Mouse (Mus musculus): ENCODE measurements at regions not wholly inside any gene's neighbourhood (a gene's known extent, or its start where the extent isn't known, plus 50 kb on each side); places are given as distances from the start of the nearest gene placed in this dataset.
"Not testable (repeated sequence)": the region's sequence is repeated elsewhere in the genome, so short reads cannot be mapped to it uniquely, and the experiment has no call there.

DNA sequence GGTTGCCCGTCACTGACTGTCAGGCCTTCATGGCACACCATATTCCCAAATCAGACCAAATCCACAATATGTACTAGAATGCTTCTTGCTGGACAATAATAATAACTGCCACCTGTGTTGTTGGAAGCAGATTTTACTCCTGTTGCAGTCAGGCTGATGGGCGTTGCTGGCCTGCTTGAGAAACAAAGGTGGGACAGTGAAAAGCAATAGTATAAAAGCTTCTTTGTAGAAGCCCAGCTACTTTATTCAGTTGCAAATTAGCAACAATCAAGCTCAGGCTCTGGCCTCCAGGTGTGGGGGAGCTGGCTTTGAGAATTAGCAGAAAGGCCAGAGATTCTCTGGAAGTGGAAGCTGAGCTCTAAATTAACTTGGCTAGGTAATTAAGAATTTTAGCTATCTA lies 66.7 kb downstream of the Zfp354a start:
- not testable (repeated sequence) for TF ChIP-seq ZNF384 (IDR thresholded peaks at IDR 0.05; ENCODE audit: low read depth, low read length); ZC3H11A (IDR thresholded peaks at IDR 0.05; ENCODE audit: borderline replicate concordance, low read depth, low read length)
